Mouse (Mus musculus): ENCODE data around the gene Fam83e. TPM values are rescaled to one million over a fixed set of nuclear protein-coding genes. Genes with fewer than 3 reads are reported as not detected.
A peak's percentile ranks its signal among the peaks of the same experiment; 100 is the strongest.

Gene Fam83e
- 0.92 and 1.1 TPM in 2 replicates for polyA plus RNA-seq (2014; fragmentation: Nextera tagmentation; extraction: Ambion mirVana)

GRCm38 (mm10) chr7:45720413-45721233 lies at the start of gene Fam83e:
Gene Fam83e (plus strand): TSS chr7:45721212.
- no peaks in the 10 kb centered on the region for H3K27me3 ChIP-seq (ENCODE audit: insufficient read depth, low read length)
- H3K27ac ChIP-seq (ENCODE audit: low read depth) = 0 out of 2 replicates have a peak within 1 kb of the TSS, but pooled peaks have one; percentile 36
- 79% methylated on average over 14 of the region's 14 CpGs for WGBS
- H3K4me1 ChIP-seq (ENCODE audit: insufficient read depth) = peaks cover 11% of the 10 kb centered on the region; the same call in 1 of the 2 replicates
- 0 out of 2 replicates have a peak within 1 kb of the TSS, but pooled peaks have one; percentile 3 for H3K9ac ChIP-seq
- no peak within 1 kb of the TSS for H3K4me3 ChIP-seq (ENCODE audit: low read depth, low read length)
- peak; percentile 40 for TF ChIP-seq CTCF (IDR thresholded peaks at IDR 0.05; ENCODE audit: low read depth)
- no peak for ATAC-seq (ENCODE audit: insufficient read depth)
- peak within 1 kb of the TSS; percentile 99; the same call in 1 of the 2 replicates for H3K4me2 ChIP-seq
- H3K36me3 ChIP-seq (ENCODE audit: insufficient read depth) = peaks cover 70% of the 10 kb centered on the region
- no peak for DNase-seq
- H3K9me3 ChIP-seq (ENCODE audit: low read depth, low read length) = no peaks in the 10 kb centered on the region

- H3K9me3 ChIP-seq (ENCODE audit: low read depth, low read length) = no peaks in the 10 kb centered on the region
- WGBS = 60% methylated on average over 7 of the region's 7 CpGs
- no peak for TF ChIP-seq CTCF (IDR thresholded peaks at IDR 0.05; ENCODE audit: low read depth)
- H3K27ac ChIP-seq (ENCODE audit: low read depth) = no peak overlapping the region
- ATAC-seq (ENCODE audit: insufficient read depth) (no peak), DNase-seq (no peak)
- H3K4me2 ChIP-seq = no peak overlapping the region
- H3K36me3 ChIP-seq (ENCODE audit: insufficient read depth) = no peaks in the 10 kb centered on the region
- H3K27me3 ChIP-seq (ENCODE audit: insufficient read depth, low read length) = no peaks in the 10 kb centered on the region
- H3K9ac ChIP-seq = no peak overlapping the region
- peaks cover 6% of the 10 kb centered on the region; the same call in 1 of the 2 replicates for H3K4me1 ChIP-seq (ENCODE audit: insufficient read depth)
- no peak overlapping the region for H3K4me3 ChIP-seq (ENCODE audit: low read depth, low read length)
Measured at GRCm38 (mm10) chr7:45677627-45678295, 43.3 kb upstream of the Fam83e start.

- ATAC-seq (ENCODE audit: insufficient read depth) (no peak), DNase-seq (no peak)
- H3K4me2 ChIP-seq = no peak overlapping the region
- H3K27me3 ChIP-seq (ENCODE audit: insufficient read depth, low read length) = no peaks in the 10 kb centered on the region
- no peak overlapping the region for H3K9ac ChIP-seq
- WGBS = 88% methylated on average over 14 of the region's 14 CpGs
- H3K9me3 ChIP-seq (ENCODE audit: low read depth, low read length) = no peaks in the 10 kb centered on the region
- H3K36me3 ChIP-seq (ENCODE audit: insufficient read depth) = no peaks in the 10 kb centered on the region
- TF ChIP-seq CTCF (IDR thresholded peaks at IDR 0.05; ENCODE audit: low read depth) = no peak
- no peak overlapping the region for H3K4me3 ChIP-seq (ENCODE audit: low read depth, low read length)
- no peak overlapping the region for H3K27ac ChIP-seq (ENCODE audit: low read depth)
- H3K4me1 ChIP-seq (ENCODE audit: insufficient read depth) = peaks cover 7% of the 10 kb centered on the region; the same call in 1 of the 2 replicates
Measured at GRCm38 (mm10) chr7:45678513-45678912, 42.5 kb upstream of the Fam83e start.

GRCm38 (mm10) chr7:45679966-45680621 lies 40.9 kb upstream of the Fam83e start:
- TF ChIP-seq CTCF (IDR thresholded peaks at IDR 0.05; ENCODE audit: low read depth) = no peak
- DNase-seq = peak; percentile 55

GRCm38 (mm10) chr7:45681046-45681736 lies 39.8 kb upstream of the Fam83e start:
- ATAC-seq (ENCODE audit: insufficient read depth) = no peak
- no peaks in the 10 kb centered on the region for H3K9me3 ChIP-seq (ENCODE audit: low read depth, low read length)
- H3K4me3 ChIP-seq (ENCODE audit: low read depth, low read length) = no peak overlapping the region
- no peak for TF ChIP-seq CTCF (IDR thresholded peaks at IDR 0.05; ENCODE audit: low read depth)
- WGBS = 72% methylated on average over 8 of the region's 8 CpGs
- no peaks in the 10 kb centered on the region for H3K27me3 ChIP-seq (ENCODE audit: insufficient read depth, low read length)
- no peak overlapping the region for H3K9ac ChIP-seq
- no peak overlapping the region for H3K27ac ChIP-seq (ENCODE audit: low read depth)
- H3K36me3 ChIP-seq (ENCODE audit: insufficient read depth) = no peaks in the 10 kb centered on the region
- peaks cover 7% of the 10 kb centered on the region; the same call in 1 of the 2 replicates for H3K4me1 ChIP-seq (ENCODE audit: insufficient read depth)
- no peak for DNase-seq
- H3K4me2 ChIP-seq = no peak overlapping the region

More at GRCm38 (mm10) chr7:45679966-45680621, 40.9 kb upstream of the Fam83e start:
- no peak overlapping the region for H3K27ac ChIP-seq (ENCODE audit: low read depth)
- no peaks in the 10 kb centered on the region for H3K27me3 ChIP-seq (ENCODE audit: insufficient read depth, low read length)
- no peak overlapping the region for H3K9ac ChIP-seq
- H3K9me3 ChIP-seq (ENCODE audit: low read depth, low read length) = no peaks in the 10 kb centered on the region
- 67% methylated on average over 14 of the region's 14 CpGs for WGBS
- H3K4me2 ChIP-seq = no peak overlapping the region
- H3K4me1 ChIP-seq (ENCODE audit: insufficient read depth) = peaks cover 7% of the 10 kb centered on the region; the same call in 1 of the 2 replicates
- no peak overlapping the region for H3K4me3 ChIP-seq (ENCODE audit: low read depth, low read length)
- ATAC-seq (ENCODE audit: insufficient read depth) = no peak
- H3K36me3 ChIP-seq (ENCODE audit: insufficient read depth) = no peaks in the 10 kb centered on the region

All from lung, embryonic 14.5 days (tissue).